Mouse (Mus musculus): ENCODE data around the gene 4931428F04Rik. TPM values are rescaled to one million over a fixed set of nuclear protein-coding genes. Genes with fewer than 3 reads are reported as not detected.

The 4931428F04Rik gene
- 1.7 TPM in 1 of 2 replicates, not detected in the other for total RNA-seq (2015; ENCODE audit: low replicate concordance)
- total RNA-seq (2017; ENCODE audit: low replicate concordance) = 1.7 TPM in 1 of 2 replicates, not detected in the other

DNA sequence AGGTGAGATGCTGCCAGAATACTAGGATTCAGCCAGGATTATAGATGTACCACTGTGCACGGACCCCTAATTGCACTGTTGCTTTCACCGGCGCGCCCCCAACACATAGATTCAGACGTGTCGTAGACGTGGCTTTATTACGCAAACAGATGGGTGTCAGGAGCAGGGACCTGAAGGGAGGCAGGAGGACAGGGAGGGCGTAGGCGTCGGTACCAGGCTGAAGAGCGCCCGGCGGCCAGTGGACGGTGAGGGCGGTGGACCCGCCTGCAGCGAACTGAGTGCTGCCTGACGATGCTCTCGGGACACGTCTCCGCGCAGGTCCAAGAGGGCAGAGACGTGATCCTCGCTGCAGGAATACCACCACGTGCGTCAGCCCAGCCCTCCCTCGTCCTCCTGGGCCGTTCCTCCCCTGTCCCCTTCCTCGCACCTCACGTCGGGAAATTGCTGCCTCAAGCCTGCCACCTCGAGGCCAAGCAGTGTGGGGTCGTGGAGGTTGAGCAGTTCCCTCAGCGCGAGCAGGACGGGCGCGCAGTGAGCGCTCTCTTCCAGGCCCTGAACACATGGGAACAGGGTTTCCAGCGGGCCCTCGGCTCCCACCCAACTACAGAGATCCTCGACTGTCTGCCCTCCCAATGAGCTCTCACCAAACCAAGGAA lies at the start of gene 4931428F04Rik:
Gene 4931428F04Rik, minus strand, starts transcription at position 60 of the 656 bp plus-strand sequence.
- peak; percentile 35 for ATAC-seq (replicated peaks; ENCODE audit: low FRiP score, poor library complexity, severe bottlenecking)

DNA sequence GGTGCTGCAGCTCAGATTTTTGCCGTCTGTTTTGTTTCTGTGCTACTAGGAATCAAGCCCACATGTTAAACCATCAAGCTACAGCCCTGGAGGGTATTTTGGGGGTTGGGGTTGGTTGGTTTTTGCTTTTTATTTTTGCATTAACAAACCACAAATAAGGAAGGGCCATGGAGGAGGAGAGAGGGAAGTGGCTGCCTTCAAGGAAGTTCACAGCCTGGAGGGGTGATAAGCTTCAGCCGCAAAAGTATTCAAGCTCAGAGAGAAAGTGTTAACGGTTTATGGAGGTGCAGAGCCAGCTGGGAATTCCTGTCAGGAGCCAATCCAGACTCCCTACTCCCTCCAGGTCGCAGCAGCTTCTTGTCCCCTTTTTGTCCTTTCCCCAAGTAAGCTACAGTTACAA lies 49.3 kb upstream of the 4931428F04Rik start:
- ATAC-seq (replicated peaks; ENCODE audit: low FRiP score, poor library complexity, severe bottlenecking) = no peak

DNA sequence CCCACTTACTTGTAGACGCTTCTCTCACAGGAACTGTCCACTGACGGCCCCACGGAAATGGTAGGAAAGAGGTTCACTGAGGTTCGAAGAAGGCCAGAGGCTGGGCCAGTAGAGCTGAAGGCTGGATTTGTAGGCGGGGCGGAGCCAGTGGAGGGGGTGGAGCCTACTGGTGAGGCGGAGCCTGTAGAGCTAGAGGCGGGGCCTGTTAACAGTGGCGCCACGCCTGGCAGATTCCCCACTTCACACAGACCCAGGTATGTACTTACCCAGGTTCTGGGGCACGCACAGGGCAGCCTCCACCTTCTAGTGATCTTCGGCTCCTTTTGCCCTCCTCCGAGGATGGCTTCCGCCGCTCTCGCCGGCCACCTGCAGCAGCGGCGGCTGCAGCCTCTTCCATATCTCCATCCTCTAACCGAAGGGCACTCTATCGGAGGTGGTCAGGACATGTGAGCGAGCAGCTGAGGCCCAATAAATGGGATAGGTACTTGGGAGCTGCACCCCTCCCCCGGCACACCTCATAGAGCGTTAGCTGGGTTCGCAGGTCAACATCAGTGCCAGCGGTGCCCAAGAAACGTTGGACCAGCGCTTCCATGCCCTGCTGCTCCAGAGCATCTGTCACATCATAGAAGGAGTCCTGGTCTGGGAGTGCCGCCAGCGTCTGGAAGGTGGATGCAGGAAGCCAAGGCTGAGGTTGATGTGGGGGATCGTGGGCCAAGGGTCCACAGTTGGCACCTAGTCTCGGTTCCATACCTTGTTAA lies 46.9 kb upstream of the 4931428F04Rik start:
- no peak for ATAC-seq (replicated peaks; ENCODE audit: low FRiP score, poor library complexity, severe bottlenecking)

DNA sequence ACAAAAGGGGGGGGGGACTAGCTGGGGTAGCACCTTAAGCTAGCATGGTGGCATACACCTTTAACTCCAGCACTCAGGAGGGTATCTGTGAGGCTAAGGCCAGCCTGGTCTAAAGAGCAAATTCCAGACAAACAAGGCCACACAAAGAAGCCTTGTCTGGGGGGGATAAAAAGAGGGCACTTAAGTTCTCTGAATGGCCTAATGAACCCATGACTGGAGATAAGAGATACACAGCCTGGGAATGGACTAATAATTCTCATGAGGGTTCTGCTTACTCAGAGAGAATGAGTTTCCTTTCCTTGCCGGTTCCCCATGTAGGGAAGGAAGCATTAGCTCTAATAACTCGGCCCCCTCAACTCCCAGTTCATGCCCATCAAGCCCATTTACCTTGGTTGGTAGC lies 42.9 kb upstream of the 4931428F04Rik start:
- no peak for ATAC-seq (replicated peaks; ENCODE audit: low FRiP score, poor library complexity, severe bottlenecking)

DNA sequence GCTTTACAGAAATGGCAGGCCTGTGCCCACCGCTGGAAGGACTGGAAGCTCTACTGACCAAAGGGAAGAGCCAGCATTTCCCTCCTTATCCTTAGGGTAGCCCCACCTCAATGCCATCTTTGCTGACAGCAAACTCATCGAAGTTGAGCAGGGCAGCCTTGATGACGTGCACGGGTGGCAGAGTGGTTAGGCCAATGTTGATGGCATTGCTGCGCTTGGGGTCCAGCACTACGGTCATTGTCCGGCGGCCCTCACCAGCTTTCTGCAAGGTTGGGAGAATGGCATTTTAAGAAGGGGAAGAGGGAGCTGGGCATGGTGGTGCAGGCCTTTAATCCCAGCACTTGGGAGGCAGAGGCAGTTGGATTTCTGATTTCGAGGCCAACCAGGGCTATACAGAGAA lies 42.3 kb upstream of the 4931428F04Rik start:
- ATAC-seq (replicated peaks; ENCODE audit: low FRiP score, poor library complexity, severe bottlenecking) = no peak

DNA sequence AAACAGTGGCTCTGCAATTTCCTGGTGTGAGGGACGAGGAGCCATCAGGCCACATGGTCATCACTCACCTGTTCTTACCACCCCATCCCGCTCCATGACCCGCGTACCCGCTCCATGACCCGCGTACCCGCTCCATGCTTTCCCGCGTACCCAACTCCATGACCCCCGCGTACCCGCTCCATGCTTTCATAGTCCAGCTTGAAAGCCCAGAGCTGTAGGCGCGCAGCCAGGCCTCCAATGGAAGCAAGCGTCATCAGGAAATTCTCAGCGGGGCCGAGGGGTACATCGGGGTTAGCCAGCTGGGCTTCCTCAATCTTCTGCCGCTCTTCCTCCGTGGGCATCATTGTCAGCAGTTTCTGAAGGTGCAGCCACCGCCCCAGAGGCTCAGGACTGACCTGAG lies 41.8 kb upstream of the 4931428F04Rik start:
- ATAC-seq (replicated peaks; ENCODE audit: low FRiP score, poor library complexity, severe bottlenecking) = no peak

DNA sequence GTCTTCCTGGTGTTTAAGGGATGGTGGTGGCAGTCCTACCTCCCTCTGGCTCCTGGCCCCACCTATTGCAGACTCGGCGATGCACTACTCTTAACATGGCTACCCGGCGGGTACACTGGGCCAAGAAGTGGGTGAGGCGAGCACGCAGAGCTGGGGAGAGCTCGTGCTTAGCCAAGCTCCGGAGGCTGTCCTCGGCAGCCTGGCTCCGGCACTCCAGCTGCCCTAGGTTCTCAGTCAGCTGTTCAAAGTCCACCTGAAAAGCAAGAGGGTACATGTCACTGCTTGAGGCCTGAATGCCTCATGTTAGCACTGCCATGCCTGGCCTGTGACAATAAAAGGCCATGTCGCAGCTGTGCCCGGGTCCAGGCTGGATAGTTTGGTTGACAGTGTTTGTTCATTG lies 40.7 kb upstream of the 4931428F04Rik start:
- ATAC-seq (replicated peaks; ENCODE audit: low FRiP score, poor library complexity, severe bottlenecking) = no peak

DNA sequence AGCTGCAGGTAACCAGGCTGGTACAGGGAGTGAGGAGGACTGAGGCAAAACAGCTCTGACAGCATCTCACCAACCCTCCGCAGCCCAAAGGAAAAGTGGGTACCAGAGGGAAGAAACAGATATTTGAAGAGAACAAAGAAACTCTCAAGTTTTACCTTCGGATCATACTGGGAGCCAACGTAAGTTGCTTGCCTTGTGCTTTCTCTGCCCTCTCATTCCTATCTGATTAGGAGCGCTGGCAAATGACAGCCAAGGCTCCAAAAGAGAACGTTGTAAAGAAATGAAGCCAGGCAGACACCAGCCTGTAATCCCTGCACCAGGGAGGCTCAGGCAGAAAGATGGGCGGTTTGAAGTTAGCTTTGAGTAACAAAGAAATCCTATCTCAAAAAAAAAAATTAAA lies 37.3 kb upstream of the 4931428F04Rik start:
- no peak for ATAC-seq (replicated peaks; ENCODE audit: low FRiP score, poor library complexity, severe bottlenecking)

DNA sequence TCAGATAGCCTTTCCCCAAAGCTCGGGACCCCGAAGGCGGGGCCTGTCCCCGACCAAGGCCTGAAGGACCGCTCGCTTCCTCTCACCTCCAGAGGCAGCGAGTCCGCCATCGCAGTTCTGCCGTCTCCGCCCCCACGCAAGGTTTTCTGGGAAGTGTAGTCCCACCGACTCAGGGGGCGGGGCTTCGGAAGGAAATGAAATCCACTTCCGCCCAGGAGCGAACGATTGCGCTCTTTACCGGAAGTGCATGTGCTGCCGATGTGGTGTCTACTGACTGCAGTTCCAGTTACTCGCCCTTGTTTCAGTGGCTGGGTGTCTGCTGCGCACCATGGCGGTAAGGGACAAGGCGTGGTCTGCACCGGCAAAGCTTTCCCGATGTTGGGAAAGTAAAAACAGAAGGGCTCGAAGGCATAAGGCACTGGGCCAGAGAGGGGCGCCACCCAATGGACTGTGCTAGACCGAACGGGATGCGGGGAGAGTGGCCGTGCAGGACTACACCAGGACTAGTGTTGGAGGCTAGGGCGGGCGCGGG lies 36.5 kb upstream of the 4931428F04Rik start, which contains the start of the genes Lrrc29 and Tmem208:
Gene Lrrc29, minus strand, starts transcription at position 138 of the 532 bp plus-strand sequence.
Gene Tmem208, plus strand, starts transcription at position 214 of the 532 bp plus-strand sequence.
- ATAC-seq (replicated peaks; ENCODE audit: low FRiP score, poor library complexity, severe bottlenecking) = peak; percentile 80

DNA sequence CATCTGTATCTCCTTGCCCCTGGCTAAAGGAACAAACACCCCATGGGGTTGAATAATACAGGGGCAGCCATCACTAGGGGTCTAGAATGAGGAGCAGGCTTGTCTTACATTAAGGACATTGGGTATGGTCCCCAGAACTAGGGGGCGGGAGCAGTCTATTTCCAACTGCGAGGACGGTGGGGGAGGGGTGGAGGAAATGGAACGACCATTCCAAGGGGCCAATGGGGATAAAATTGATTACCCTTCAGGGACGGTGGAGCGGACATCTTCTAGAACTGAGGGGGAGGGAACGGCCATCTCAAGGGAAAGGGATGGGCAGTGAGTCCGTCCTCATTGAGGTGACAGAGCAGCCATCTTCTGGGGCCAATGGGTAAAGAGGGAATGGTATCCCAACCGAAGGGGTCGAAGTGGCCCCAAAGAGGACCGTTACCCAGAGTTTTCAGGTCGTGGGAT lies 36.0 kb upstream of the 4931428F04Rik start:
- peak; percentile 16 for ATAC-seq (replicated peaks; ENCODE audit: low FRiP score, poor library complexity, severe bottlenecking)

DNA sequence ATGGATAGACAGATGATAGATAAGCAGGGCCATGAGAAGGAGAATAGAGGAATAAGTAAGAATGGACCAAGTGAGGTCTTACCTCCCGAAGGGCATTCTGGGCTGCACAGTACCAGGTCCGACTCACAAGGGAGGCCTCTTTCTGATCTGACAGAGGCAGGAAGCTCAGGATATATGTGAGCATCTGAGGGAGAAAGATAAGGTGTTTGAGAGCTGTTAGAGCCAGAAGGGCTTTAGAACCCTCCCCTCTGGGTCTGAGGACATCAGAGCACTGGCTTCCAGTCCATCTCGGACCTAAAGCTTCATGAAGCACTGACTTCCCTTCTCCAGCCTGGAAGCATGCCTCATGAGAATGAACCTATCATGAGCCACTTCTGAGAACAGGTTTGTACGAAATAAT lies 33.5 kb upstream of the 4931428F04Rik start:
- ATAC-seq (replicated peaks; ENCODE audit: low FRiP score, poor library complexity, severe bottlenecking) = peak; percentile 78

DNA sequence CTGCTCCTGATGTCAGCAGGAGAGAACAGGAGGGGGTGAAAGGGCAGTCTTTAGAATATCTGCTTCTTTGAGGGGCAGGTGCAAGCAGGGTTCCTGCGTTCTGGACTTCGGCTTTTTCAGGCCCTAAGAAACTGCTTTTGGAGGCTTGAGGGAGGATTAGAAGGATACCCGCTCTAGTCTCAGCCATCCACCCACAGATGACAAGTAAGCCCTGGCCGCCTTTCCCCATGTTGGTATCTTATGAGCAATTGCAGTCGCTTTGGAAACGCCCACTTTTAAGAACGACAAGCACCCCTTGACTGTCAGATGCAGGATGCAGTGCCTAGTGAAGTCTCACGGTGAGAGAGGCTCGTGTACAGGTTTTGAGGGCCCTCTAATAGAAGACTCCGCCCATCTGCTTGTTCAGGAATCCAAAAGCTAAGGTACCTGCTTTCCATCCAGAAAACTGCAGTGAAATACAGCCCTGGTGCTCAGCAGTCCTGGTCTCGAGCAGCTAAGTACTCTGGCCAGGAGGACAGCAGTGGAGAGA lies 29.1 kb upstream of the 4931428F04Rik start:
- ATAC-seq (replicated peaks; ENCODE audit: low FRiP score, poor library complexity, severe bottlenecking) = no peak

DNA sequence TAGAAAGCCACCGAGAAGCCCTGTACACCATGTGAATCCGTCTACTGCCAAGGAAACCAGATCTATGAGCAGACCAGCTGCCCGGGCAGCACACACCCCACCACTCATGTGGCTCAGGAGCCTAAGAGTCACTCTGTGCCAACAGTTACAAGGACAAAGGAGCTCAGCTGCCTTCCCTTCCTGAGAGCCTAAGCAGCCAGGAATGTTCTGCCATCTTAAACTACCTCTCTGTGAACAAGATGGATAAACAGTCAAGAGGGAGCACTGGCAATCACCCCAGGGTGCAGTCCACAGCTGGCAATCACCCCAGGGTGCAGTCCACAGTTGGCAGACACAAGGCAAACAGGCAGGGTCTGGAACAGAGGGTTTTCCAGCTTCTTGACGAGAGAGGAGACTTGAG lies 28.3 kb upstream of the 4931428F04Rik start:
- no peak for ATAC-seq (replicated peaks; ENCODE audit: low FRiP score, poor library complexity, severe bottlenecking)

DNA sequence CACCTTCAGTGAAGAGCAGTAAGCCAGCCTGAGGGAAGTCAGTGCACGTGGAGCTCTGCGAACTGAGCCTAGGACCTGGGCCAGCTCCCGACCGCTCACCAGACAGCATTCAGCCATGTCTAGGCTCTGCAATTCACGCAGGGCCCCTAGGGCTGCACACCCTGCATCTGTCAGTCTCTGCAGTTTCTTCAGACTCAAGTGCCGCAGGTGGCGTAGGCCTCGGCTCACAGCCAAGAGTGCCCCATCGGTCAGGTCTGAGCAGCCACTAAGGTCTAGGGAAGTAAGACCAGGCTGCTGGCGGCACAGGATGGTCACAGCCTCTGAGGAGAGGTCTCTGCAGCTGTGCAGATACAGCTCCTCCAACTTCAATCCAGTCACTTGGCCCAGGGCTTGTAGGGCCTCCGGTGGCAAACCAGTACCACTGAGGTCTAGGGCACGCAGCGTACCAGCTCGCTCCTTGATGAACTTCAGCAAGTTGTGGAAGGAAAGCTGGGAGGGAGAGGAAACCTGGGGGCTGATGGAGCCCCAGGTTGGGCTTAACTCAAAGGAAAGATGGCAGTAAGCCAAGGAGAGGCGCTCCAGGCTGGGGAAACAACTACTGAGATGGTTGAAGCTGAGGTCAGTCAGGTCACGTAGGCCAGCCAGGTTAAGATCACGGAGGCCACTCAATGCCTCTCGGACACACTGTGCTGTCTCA lies 25.6 kb upstream of the 4931428F04Rik start:
- no peak for ATAC-seq (replicated peaks; ENCODE audit: low FRiP score, poor library complexity, severe bottlenecking)

DNA sequence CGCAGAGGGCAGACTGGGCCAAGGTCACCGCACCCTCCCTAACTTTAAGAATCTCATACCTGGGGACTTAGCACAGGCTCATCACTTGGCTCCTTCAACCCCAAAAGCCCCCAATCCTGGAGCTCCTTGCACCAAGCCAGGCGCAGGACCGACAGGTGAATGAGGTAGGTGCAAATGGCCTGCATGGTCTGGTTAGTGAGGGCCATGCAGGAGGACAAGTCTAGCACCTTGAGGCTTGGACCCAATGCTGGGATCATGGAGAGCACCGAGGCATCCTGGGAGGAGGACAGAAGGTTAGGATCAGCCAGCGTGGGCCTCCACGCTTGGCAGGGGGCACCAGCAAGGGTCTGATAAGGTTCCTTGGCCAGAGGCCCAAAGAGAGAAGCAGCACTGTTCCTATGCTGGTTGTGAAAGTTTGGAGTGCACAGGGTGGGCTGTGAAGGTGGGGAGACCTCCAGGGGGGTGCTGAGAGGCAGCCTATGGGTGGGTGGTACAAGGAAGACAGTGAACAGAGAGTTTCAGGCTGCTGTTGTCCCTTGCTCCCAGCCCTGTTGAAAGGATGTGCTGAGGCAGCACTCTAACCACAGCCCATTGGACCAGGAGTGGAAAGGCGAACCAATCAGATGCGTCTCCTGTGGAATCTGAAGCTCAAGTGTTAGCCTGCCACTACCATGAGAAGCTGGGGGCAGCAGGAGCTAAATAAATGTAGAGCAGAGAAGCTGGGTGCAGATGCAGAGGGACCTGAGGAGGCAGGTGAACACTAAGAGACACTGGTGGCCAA lies 24.1 kb upstream of the 4931428F04Rik start:
- ATAC-seq (replicated peaks; ENCODE audit: low FRiP score, poor library complexity, severe bottlenecking) = no peak

DNA sequence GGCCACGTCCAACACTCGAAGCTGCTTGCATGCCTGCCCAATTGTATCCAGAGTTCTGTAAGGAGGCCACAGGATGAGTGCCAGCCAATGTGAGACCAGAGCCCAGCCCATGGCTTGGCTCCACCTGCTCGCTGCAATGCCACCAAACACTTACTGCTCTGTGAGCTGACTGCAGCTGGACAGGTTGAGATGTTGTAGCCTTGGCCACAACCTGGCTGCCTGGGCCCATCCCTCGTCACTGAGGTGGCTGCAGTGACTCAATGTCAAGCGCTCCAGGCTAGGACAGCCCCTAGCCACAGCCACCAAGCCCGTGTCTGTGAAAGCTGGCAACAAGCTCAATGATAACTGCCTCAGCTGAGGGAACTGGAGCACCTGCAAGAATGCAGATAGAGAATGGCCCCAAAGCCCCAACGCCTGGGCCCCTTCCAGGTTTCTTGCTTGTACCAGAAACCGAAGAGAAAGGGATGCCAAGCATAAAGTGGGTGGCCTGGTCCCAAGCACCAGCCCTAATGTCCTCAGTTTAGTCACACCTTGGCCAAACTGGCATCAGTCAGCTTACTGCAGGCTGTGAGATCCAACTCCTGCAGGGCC lies 23.3 kb upstream of the 4931428F04Rik start:
- no peak for ATAC-seq (replicated peaks; ENCODE audit: low FRiP score, poor library complexity, severe bottlenecking)

DNA sequence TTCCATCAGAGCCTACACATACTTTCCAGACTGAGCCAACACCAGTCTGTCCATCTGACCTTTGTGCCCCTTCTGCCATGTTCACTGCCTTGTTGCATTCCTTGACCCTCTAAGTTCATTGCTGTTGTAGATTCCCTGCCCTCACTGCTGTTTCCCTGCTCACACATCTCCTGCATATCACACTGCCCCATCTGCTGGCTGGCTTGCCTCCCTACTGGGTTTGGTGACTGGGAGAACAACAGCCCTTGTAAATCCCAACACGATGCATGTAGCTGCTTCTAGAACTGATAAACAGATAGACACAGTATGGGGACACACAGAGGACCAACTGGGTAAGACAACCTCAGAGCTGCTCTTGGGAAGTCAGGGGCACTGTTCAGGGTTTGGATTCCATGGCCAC lies 22.1 kb upstream of the 4931428F04Rik start:
- ATAC-seq (replicated peaks; ENCODE audit: low FRiP score, poor library complexity, severe bottlenecking) = no peak; the same call in 1 of the 2 replicates

DNA sequence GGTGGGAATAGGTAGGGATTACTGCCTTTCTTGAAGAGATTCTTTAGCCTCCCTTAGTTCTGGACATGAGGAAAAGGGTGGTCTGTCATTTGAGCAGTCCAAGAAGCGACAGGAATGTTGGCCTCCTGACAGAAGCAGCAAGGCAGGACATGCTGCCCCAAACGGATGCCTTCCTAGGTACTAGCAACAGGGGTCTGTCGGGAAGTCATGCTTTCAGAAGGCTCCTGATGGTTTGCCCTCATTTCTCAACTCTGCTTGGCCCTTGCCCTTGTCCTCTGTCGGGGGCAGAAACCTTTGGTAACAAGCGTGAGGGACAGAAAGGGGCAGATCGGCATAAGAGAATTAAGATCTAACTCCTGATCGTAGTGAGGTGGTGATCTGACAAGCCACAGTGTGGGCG lies 20.5 kb upstream of the 4931428F04Rik start:
- no peak for ATAC-seq (replicated peaks; ENCODE audit: low FRiP score, poor library complexity, severe bottlenecking)
